Mouse (Mus musculus): ENCODE measurements at regions not wholly inside any gene's neighbourhood (a gene's known extent, or its start where the extent isn't known, plus 50 kb on each side); places are given as distances from the start of the nearest gene placed in this dataset.

DNA sequence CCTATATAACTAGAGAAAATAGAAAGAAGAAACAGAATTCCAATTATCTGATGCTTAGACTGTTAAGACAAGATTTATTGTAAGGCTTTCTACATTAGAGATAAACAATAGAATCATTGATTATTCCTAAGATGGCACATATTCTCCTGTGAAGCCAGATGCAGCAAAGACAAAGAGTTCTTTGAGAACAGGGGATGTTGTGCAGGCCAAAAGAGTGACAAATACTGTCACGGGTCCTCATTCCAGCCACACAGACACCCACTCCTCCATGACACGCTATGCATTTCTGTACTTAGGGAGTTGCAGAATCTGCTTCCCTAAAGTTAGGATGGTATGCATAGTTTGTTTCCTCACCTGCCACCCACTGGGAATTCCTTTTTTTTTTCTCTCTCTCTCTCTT is 245.2 kb downstream of the Sv2b start:
- Histone ChIP-seq H3K36me3 (no peaks in the 10 kb centered on the region), H3K4me2 (replicated peaks) (no peak overlapping the region), H3K27me3 (replicated peaks) (no peaks in the 10 kb centered on the region), H3K27ac (no peak overlapping the region), H3K9me3 (no peaks in the 10 kb centered on the region), H3K4me1 (replicated peaks) (no peaks in the 10 kb centered on the region), H3K4me3 (replicated peaks) (no peak overlapping the region), H3K9ac (no peak overlapping the region)
- no peak for ATAC-seq
- 63% methylated on average over 2 of the region's 2 CpGs for WGBS

GRCm38 (mm10) chr7:75050231-75050630 is 258.8 kb downstream of the Sv2b start:
- Histone ChIP-seq H3K9ac (no peak overlapping the region), H3K4me2 (replicated peaks) (no peak overlapping the region), H3K9me3 (no peaks in the 10 kb centered on the region), H3K27me3 (replicated peaks) (no peaks in the 10 kb centered on the region), H3K4me1 (replicated peaks) (no peaks in the 10 kb centered on the region), H3K36me3 (no peaks in the 10 kb centered on the region), H3K4me3 (replicated peaks) (no peak overlapping the region), H3K27ac (no peak overlapping the region)
- 52% methylated on average over 1 of the region's 1 CpGs for WGBS
- no peak for ATAC-seq

DNA sequence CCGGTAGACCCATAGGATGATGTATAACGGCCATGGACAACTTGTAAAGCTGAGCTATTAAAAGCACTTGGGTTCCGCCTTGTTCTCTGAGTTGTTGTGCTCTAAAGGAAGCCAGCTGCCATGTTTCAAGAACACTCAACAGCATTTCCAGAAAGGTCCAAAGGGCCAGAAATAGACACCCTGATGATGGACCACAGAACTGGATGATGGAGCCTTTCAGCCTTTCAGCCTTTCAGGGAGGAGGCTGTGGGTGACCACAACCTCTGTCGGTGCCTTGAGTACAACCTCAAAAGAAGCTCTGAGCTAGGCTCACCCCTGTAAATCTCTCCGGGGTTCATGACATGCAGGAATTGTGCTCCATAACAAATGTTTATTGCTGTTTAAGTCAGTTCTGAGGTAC is 259.3 kb downstream of the Sv2b start:
- no peak overlapping the region for H3K4me3 ChIP-seq (replicated peaks)
- no peak overlapping the region for H3K9ac ChIP-seq
- H3K4me1 ChIP-seq (replicated peaks), result no peaks in the 10 kb centered on the region
- ATAC-seq, result no peak
- 72% methylated on average over 5 of the region's 5 CpGs for WGBS
- no peaks in the 10 kb centered on the region for H3K27me3 ChIP-seq (replicated peaks)
- H3K9me3 ChIP-seq, result no peaks in the 10 kb centered on the region
- H3K4me2 ChIP-seq (replicated peaks), result no peak overlapping the region
- H3K27ac ChIP-seq, result no peak overlapping the region
- H3K36me3 ChIP-seq, result no peaks in the 10 kb centered on the region

- no peak for ATAC-seq
- Histone ChIP-seq H3K27ac (no peak overlapping the region), H3K27me3 (replicated peaks) (no peaks in the 10 kb centered on the region), H3K36me3 (no peaks in the 10 kb centered on the region), H3K9me3 (no peaks in the 10 kb centered on the region), H3K4me1 (replicated peaks) (no peaks in the 10 kb centered on the region), H3K4me2 (replicated peaks) (no peak overlapping the region), H3K9ac (no peak overlapping the region), H3K4me3 (replicated peaks) (no peak overlapping the region)
- WGBS, result 77% methylated on average over 2 of the region's 2 CpGs
Measured at GRCm38 (mm10) chr7:75048822-75049221, 260.2 kb downstream of the Sv2b start.

GRCm38 (mm10) chr7:75047827-75048226 is 261.2 kb downstream of the Sv2b start:
- Histone ChIP-seq H3K4me1 (replicated peaks) (no peaks in the 10 kb centered on the region), H3K36me3 (no peaks in the 10 kb centered on the region), H3K9ac (no peak overlapping the region), H3K27ac (no peak overlapping the region), H3K27me3 (replicated peaks) (no peaks in the 10 kb centered on the region), H3K4me2 (replicated peaks) (no peak overlapping the region), H3K9me3 (no peaks in the 10 kb centered on the region), H3K4me3 (replicated peaks) (no peak overlapping the region)
- WGBS, result 87% methylated on average over 3 of the region's 3 CpGs
- no peak for ATAC-seq

GRCm38 (mm10) chr7:75040871-75041270 is 268.2 kb downstream of the Sv2b start:
- Histone ChIP-seq H3K9ac (no peak overlapping the region), H3K9me3 (no peaks in the 10 kb centered on the region), H3K4me1 (replicated peaks) (no peaks in the 10 kb centered on the region), H3K27ac (no peak overlapping the region), H3K27me3 (replicated peaks) (no peaks in the 10 kb centered on the region), H3K36me3 (no peaks in the 10 kb centered on the region), H3K4me2 (replicated peaks) (no peak overlapping the region), H3K4me3 (replicated peaks) (no peak overlapping the region)
- 85% methylated on average over 6 of the region's 6 CpGs for WGBS
- ATAC-seq, result no peak

- Histone ChIP-seq H3K9me3 (no peaks in the 10 kb centered on the region), H3K4me3 (replicated peaks) (no peak overlapping the region), H3K4me2 (replicated peaks) (no peak overlapping the region), H3K4me1 (replicated peaks) (no peaks in the 10 kb centered on the region), H3K9ac (no peak overlapping the region), H3K36me3 (no peaks in the 10 kb centered on the region), H3K27me3 (replicated peaks) (no peaks in the 10 kb centered on the region), H3K27ac (no peak overlapping the region)
- 33% methylated on average over 2 of the region's 2 CpGs for WGBS
- no peak for ATAC-seq
Measured at GRCm38 (mm10) chr7:75026191-75026590, 282.9 kb downstream of the Sv2b start.

GRCm38 (mm10) chr7:75021966-75022365 is 287.1 kb downstream of the Sv2b start:
- Histone ChIP-seq H3K4me2 (replicated peaks) (no peak overlapping the region), H3K4me1 (replicated peaks) (no peaks in the 10 kb centered on the region), H3K27ac (no peak overlapping the region), H3K27me3 (replicated peaks) (no peaks in the 10 kb centered on the region), H3K9ac (no peak overlapping the region), H3K9me3 (no peaks in the 10 kb centered on the region), H3K36me3 (no peaks in the 10 kb centered on the region), H3K4me3 (replicated peaks) (no peak overlapping the region)
- no peak for ATAC-seq
- 47% methylated on average over 6 of the region's 6 CpGs for WGBS

DNA sequence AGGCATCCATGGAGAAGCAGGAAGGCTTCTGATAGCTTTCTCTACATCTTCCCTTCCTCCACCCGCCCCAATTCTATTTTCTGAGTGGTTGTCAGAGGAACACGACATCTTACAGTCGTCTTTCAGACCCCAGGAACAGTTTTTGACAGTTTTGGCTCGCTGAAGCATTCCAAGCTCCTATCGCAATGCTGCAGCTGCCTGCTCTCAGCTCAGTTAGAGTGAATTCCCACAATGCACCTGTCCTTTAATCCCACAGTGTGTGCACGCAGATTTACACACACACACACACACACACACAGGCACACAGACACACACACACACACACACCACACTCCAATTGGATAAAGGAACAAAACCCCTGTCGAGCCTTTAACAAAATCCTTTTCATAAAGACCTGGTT is 290.4 kb downstream of the Sv2b start:
- Histone ChIP-seq H3K9ac (no peak overlapping the region), H3K4me1 (replicated peaks) (no peaks in the 10 kb centered on the region), H3K27ac (no peak overlapping the region), H3K9me3 (no peaks in the 10 kb centered on the region), H3K27me3 (replicated peaks) (no peaks in the 10 kb centered on the region), H3K4me2 (replicated peaks) (no peak overlapping the region), H3K36me3 (no peaks in the 10 kb centered on the region), H3K4me3 (replicated peaks) (no peak overlapping the region)
- ATAC-seq, result no peak
- WGBS, result 46% methylated on average over 7 of the region's 7 CpGs

- Histone ChIP-seq H3K9ac (no peak overlapping the region), H3K4me2 (replicated peaks) (no peak overlapping the region), H3K27me3 (replicated peaks) (no peaks in the 10 kb centered on the region), H3K9me3 (no peaks in the 10 kb centered on the region), H3K27ac (no peak overlapping the region), H3K36me3 (no peaks in the 10 kb centered on the region), H3K4me3 (replicated peaks) (no peak overlapping the region), H3K4me1 (replicated peaks) (no peaks in the 10 kb centered on the region)
- no peak for ATAC-seq
- WGBS, result 80% methylated on average over 2 of the region's 2 CpGs
Measured at GRCm38 (mm10) chr7:75008481-75008880, 300.6 kb downstream of the Sv2b start.

GRCm38 (mm10) chr7:74990198-74990597 is 318.9 kb downstream of the Sv2b start:
- H3K27ac ChIP-seq, result no peak overlapping the region
- no peak overlapping the region for H3K4me3 ChIP-seq (replicated peaks)
- H3K27me3 ChIP-seq (replicated peaks), result no peaks in the 10 kb centered on the region
- no peaks in the 10 kb centered on the region for H3K4me1 ChIP-seq (replicated peaks)
- no peaks in the 10 kb centered on the region for H3K9me3 ChIP-seq
- no peaks in the 10 kb centered on the region for H3K36me3 ChIP-seq
- H3K4me2 ChIP-seq (replicated peaks), result no peak overlapping the region
- 75% methylated on average over 2 of the region's 2 CpGs for WGBS
- ATAC-seq, result no peak
- H3K9ac ChIP-seq, result no peak overlapping the region

DNA sequence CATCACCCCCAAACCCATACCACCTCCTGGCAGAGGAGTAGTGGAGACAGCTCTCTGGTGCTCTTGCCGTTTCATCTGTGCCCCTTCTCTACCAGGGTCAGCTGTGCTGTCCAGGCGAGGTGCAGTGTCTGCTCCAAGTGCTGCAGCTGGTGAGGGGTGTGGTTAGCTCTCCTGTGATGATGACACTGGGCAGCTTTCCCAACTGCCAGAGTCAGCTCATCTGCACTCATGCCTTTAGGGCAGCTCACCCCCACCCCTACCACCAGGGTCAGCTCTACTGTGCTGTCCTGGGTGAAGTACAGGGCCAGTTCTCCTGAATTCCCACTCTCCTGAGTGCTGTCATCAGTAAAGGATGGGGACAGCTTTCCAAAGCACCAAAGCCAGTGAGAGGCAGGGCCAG is 329.6 kb downstream of the Sv2b start:
- H3K9ac ChIP-seq, result no peak overlapping the region
- ATAC-seq, result no peak
- H3K4me1 ChIP-seq (replicated peaks), result no peaks in the 10 kb centered on the region
- no peak overlapping the region for H3K27ac ChIP-seq
- H3K4me3 ChIP-seq (replicated peaks), result no peak overlapping the region
- H3K9me3 ChIP-seq, result no peaks in the 10 kb centered on the region
- no peaks in the 10 kb centered on the region for H3K36me3 ChIP-seq
- WGBS, result 40% methylated on average over 2 of the region's 2 CpGs
- H3K27me3 ChIP-seq (replicated peaks), result no peaks in the 10 kb centered on the region
- H3K4me2 ChIP-seq (replicated peaks), result no peak overlapping the region

DNA sequence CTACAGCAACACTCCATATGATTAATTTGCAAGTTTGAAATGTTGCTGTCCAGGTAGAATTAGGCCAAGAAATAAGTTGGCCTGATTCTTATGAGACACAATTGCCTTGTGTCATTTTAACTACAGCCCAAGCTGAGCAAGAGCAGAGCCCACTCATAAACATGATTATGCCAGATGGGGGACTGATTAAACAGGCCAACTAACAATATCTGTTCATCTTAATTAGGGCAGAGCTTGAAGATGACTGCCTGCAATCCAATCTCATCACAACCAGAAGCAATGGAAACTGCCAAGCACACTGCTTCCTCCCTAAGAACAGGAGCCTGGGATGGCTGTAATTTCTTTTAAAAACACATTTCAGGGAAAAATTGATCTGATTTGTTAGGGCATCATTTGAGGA is 333.1 kb downstream of the Sv2b start:
- no peaks in the 10 kb centered on the region for H3K27me3 ChIP-seq (replicated peaks)
- H3K9me3 ChIP-seq, result no peaks in the 10 kb centered on the region
- H3K4me2 ChIP-seq (replicated peaks), result no peak overlapping the region
- ATAC-seq, result no peak
- no peak overlapping the region for H3K27ac ChIP-seq
- no peak overlapping the region for H3K4me3 ChIP-seq (replicated peaks)
- no peaks in the 10 kb centered on the region for H3K4me1 ChIP-seq (replicated peaks)
- H3K9ac ChIP-seq, result no peak overlapping the region
- H3K36me3 ChIP-seq, result no peaks in the 10 kb centered on the region

DNA sequence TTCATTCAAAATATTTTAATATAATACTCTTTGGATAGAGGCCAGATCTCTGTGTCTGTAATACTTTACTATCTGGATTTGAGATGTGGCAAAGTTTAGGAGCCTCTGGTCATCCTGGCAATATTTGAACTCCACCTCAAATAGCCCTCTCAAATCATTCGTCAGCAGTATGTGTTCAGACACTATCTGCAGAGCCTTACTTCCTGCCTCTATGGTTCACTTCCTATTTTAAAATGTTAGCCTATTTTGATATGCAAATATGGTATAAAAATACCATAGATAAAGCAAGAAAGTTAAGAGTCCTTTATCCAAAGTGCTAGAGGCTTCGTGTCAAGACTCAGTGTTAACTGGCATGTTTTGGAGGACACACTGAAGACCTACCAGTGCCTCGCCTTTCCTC is 334.6 kb downstream of the Sv2b start:
- 83% methylated on average over 3 of the region's 3 CpGs for WGBS
- H3K4me3 ChIP-seq (replicated peaks), result no peak overlapping the region
- no peaks in the 10 kb centered on the region for H3K36me3 ChIP-seq
- no peaks in the 10 kb centered on the region for H3K27me3 ChIP-seq (replicated peaks)
- no peaks in the 10 kb centered on the region for H3K9me3 ChIP-seq
- H3K27ac ChIP-seq, result no peak overlapping the region
- ATAC-seq, result no peak
- H3K9ac ChIP-seq, result no peak overlapping the region
- H3K4me2 ChIP-seq (replicated peaks), result no peak overlapping the region
- H3K4me1 ChIP-seq (replicated peaks), result no peaks in the 10 kb centered on the region
